Mouse (Mus musculus): ENCODE data around the gene 4931428F04Rik. TPM values are rescaled to one million over a fixed set of nuclear protein-coding genes. Genes with fewer than 3 reads are reported as not detected.
"Not testable (repeated sequence)": the region's sequence is repeated elsewhere in the genome, so short reads cannot be mapped to it uniquely, and the experiment has no call there.

Gene 4931428F04Rik
- polyA plus RNA-seq, 1 experiment from 2014 or later = 114 TPM

DNA sequence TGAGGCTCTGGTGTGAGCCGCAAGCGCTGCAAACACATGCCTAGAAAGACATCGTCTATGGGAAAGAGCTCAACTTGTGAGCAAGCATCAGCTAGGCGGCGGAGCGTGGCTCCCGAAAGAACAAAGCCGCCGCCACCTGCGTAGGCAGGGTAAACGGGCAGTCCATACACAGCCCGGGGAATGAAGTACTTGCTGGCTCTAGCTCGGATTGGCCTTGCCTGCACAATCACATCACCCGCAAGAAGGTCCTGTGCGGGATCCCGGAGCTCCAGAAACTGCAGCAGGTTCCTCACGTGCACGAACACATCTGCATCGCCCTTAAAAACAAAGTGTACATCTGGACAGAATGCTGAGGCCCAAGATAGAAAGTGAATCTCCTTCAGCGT, 35.9 kb downstream of the 4931428F04Rik start:
- Histone ChIP-seq H3K4me1 (replicated peaks) (peaks cover 26% of the 10 kb centered on the region), H3K27ac (0 out of 2 replicates have a peak overlapping the region, but pooled peaks have one; percentile 62), H3K9me3 (no peaks in the 10 kb centered on the region), H3K36me3 (peaks cover 41% of the 10 kb centered on the region), H3K27me3 (peaks cover 45% of the 10 kb centered on the region), H3K4me2 (peak overlapping the region; percentile 93), H3K4me3 (peak overlapping the region; percentile 57), H3K9ac (peak overlapping the region; percentile 84)
- peak; percentile 37 for ATAC-seq (ENCODE audit: low FRiP score)
- WGBS = 33% methylated on average over 20 of the region's 20 CpGs

DNA sequence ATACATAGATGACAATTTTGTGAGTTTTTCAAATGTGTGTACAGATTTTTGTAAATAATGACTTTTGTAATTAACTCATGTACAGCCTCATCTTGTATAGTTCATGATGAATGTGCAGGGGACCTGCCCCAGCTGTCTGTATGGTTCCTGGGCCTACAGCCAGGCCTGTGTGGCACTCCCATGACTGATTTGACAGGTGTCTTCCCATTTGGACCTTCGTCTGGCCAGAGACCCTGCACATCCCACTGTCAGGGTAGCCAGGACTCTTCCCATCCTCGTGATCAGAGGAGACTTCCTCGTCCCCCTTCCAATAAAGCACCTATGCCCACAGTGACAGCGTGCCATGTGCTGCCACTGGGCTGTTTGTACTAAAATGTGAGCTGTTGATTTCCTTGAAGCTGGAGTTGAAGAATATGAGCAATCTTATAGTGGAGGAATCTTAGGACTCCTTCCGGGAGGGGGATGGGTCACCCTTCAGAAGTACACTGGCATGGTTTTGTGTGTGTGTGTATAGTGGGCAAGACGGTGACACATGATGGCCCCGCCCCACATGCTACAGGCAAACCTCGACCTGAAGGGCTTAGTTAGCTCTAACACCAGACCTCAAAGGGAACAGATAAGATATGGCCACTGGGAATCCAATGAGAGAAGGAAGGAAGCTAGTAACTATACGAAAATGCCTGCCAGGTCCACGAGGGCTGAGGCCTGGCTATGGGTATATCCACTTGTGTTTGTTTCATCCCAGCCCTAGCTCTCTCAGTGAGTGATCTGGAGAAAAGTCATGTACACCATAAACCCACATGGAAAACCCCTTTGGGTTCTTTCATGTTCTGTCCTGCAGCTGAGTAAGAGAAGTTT, 36.8 kb downstream of the 4931428F04Rik start:
- no peak overlapping the region for H3K4me2 ChIP-seq
- no peaks in the 10 kb centered on the region for H3K9me3 ChIP-seq
- peaks cover 36% of the 10 kb centered on the region for H3K27me3 ChIP-seq
- H3K36me3 ChIP-seq = peaks cover 50% of the 10 kb centered on the region
- no peak overlapping the region for H3K4me3 ChIP-seq
- no peak for ATAC-seq (ENCODE audit: low FRiP score)
- no peak overlapping the region for H3K9ac ChIP-seq
- H3K4me1 ChIP-seq (replicated peaks) = peaks cover 22% of the 10 kb centered on the region
- H3K27ac ChIP-seq = no peak overlapping the region
- 88% methylated on average over 10 of the region's 10 CpGs for WGBS

DNA sequence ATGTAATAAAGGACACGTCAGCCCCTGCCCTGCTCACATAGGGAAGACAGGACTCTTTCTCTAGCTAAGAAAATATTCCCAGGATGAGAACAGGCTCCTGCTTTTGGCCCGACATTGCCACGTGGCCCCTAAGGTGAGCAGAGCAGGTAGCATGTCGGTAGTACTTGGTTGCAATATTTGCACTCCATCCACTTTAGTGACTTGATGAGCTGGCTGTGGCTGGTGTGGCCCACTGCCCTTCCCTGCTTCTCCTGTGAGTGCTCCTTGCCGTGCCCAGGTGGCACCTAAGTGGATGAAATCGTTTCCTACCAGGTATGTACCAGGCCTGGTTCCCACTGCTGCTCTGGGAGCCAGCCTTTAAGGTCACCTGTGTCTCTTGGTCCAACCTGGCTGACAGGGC, 37.7 kb downstream of the 4931428F04Rik start:
- no peak overlapping the region for H3K4me3 ChIP-seq
- ATAC-seq (ENCODE audit: low FRiP score) = no peak
- H3K9me3 ChIP-seq = no peaks in the 10 kb centered on the region
- peaks cover 28% of the 10 kb centered on the region for H3K27me3 ChIP-seq
- WGBS = 98% methylated on average over 6 of the region's 6 CpGs
- no peak overlapping the region for H3K9ac ChIP-seq
- no peak overlapping the region for H3K27ac ChIP-seq
- peaks cover 22% of the 10 kb centered on the region for H3K4me1 ChIP-seq (replicated peaks)
- no peak overlapping the region for H3K4me2 ChIP-seq
- peaks cover 59% of the 10 kb centered on the region for H3K36me3 ChIP-seq

DNA sequence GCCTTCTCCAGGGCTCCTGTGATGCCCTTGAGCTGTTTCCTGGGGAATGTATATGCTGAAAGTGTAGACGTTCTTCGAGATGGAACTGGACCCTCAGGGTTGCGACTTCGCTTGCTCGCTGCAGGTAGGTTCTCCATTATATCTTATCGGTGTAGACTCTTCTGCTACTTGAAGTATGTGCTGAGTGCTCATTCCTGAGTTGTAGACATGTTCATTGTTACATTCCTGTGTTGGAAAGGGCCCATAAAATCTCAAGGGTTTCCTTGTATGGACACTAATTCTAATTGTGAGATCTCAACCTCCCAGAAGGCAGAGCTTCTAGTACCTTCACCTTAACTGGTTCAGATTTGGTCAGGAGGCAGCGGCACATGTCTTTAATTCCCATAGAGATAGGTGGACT, 48.6 kb downstream of the 4931428F04Rik start:
- no peaks in the 10 kb centered on the region for H3K4me1 ChIP-seq (replicated peaks)
- no peaks in the 10 kb centered on the region for H3K27me3 ChIP-seq
- 97% methylated on average over 7 of the region's 7 CpGs for WGBS
- no peak overlapping the region for H3K27ac ChIP-seq
- H3K4me3 ChIP-seq = no peak overlapping the region
- H3K4me2 ChIP-seq = no peak overlapping the region
- H3K9ac ChIP-seq = no peak overlapping the region
- peaks cover 57% of the 10 kb centered on the region for H3K36me3 ChIP-seq
- ATAC-seq (ENCODE audit: low FRiP score) = no peak
- H3K9me3 ChIP-seq = no peaks in the 10 kb centered on the region

DNA sequence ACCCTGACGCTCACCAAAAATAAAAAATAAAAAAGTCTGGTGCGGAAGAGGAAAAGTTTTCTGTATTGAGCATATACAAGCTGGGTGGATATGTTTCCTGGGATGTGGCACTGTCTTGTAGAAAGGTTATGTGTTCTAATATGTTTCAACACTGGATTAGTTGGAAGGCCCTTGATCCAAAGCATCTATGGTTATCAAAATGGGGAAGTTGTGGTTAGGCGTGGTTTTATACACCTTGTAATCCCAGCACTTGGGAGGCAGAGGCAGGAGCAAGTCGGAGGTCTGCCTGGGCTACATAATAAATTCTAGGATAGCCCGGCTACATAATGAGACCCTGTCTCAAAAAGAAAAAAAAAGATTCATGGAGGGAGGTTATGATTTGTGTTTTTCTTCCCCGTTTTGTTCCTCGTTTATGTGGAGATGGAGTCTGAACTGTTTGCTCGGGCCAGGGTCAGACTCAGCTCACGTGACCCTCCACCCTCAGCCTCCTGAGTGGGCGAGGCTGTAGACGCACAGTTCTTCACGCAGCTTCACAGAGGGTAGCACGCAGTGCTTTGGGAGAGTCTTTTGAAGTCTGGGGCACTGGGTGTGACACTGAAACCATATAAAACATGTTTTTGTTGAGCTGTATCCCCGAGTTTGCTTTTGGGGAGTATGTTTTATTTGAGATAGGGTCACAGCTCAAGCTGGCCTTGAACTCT, 52.1 kb downstream of the 4931428F04Rik start:
- peaks cover 53% of the 10 kb centered on the region for H3K36me3 ChIP-seq
- no peaks in the 10 kb centered on the region for H3K27me3 ChIP-seq
- H3K4me2 ChIP-seq = no peak overlapping the region
- 92% methylated on average over 14 of the region's 14 CpGs for WGBS
- H3K4me1 ChIP-seq (replicated peaks) = no peaks in the 10 kb centered on the region
- no peak overlapping the region for H3K27ac ChIP-seq
- no peak overlapping the region for H3K4me3 ChIP-seq
- H3K9me3 ChIP-seq = no peaks in the 10 kb centered on the region
- no peak for ATAC-seq (ENCODE audit: low FRiP score)
- no peak overlapping the region for H3K9ac ChIP-seq

DNA sequence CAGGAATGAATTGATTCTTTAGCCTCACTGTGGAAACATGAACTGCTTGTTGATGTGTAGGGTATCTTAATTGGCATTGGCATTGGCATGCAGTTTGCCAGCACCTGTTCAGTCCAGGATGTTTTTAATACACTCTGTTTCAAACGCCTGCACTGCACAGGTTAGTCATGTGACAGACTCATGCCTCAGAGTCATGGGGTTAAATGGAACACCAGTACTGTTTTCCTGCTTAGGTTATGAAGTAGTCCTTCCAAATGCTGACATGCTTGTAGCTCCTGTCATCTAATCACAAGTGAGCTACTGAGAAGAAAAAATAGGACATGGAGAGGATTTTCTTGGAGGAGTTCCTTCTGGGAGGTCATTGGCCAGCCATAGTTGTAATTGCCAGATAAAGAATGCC, 54.5 kb downstream of the 4931428F04Rik start:
- H3K4me2 ChIP-seq = no peak overlapping the region
- H3K36me3 ChIP-seq = peaks cover 37% of the 10 kb centered on the region
- no peaks in the 10 kb centered on the region for H3K9me3 ChIP-seq
- no peak overlapping the region for H3K4me3 ChIP-seq
- 90% methylated on average over 1 of the region's 1 CpGs for WGBS
- H3K27me3 ChIP-seq = no peaks in the 10 kb centered on the region
- no peak for ATAC-seq (ENCODE audit: low FRiP score)
- H3K27ac ChIP-seq = no peak overlapping the region
- H3K4me1 ChIP-seq (replicated peaks) = 0 out of 2 replicates have a peak, but pooled peaks cover 5% of the 10 kb centered on the region
- H3K9ac ChIP-seq = no peak overlapping the region

DNA sequence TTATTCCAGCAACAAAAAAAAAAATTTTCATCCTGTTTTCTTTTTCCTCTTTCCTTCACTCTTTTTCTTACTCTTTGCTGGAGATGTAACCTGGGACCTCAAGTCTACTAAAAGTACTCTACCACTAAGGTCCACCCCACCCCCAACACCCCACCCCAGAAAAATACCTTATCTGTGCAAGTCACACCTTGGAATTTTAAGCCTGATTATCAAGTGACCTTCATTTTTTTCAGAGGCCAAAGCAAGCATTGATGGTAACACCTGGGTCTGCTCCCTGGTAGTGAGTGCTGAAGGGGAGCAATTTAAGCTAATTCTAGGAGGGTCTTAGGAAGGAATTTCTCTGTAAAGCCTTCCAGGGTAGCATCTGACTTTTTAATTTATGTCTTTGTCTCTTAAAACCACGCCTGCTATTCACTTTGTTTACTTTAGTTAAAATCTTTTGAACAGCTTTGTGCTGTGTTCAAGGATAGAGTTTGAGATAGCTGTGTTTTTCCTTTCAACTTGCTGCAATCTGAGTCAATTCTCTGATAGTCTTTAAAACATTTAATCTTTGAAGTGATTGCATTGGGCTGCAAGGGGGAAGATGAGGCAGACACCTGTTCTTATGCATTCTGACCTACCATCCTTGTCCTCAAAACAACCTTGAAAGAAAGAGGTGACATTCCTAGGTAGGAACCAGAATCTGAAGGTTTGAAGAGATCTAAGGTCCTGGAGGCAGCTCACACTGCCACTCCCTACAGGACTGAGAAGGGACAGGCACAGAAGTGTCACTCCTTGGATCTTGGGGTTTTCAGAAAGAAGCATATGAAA, 56.3 kb downstream of the 4931428F04Rik start:
- Histone ChIP-seq H3K9ac (no peak overlapping the region), H3K4me1 (replicated peaks) (0 out of 2 replicates have a peak, but pooled peaks cover 5% of the 10 kb centered on the region), H3K4me3 (no peak overlapping the region), H3K27me3 (no peaks in the 10 kb centered on the region), H3K27ac (no peak overlapping the region), H3K36me3 (peaks cover 19% of the 10 kb centered on the region), H3K9me3 (no peaks in the 10 kb centered on the region), H3K4me2 (no peak overlapping the region)
- WGBS = 83% methylated on average over 1 of the region's 1 CpGs
- no peak for ATAC-seq (ENCODE audit: low FRiP score)

DNA sequence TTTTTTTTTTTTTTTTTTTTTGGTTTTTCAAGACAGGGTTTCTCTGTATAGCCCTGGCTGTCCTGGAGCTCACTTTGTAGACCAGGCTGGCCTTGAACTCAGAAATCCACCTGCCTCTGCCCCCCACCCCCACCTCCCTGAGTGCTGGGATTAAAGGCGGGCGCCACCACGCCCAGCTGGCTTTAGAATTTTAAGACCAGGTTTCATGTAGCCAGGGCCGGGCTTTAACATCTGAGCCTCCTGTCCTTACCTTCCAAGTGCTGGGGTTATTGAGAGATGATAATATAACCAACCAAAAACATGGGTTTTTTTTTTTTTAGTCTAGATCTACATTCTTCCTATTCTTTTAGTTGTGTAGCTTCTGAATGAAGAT, 57.4 kb downstream of the 4931428F04Rik start:
- not testable (repeated sequence) for H3K27me3 ChIP-seq; H3K4me2 ChIP-seq; ATAC-seq (ENCODE audit: low FRiP score); H3K9ac ChIP-seq; H3K4me1 ChIP-seq (replicated peaks); H3K27ac ChIP-seq; H3K9me3 ChIP-seq; H3K4me3 ChIP-seq
- 96% methylated on average over 4 of the region's 4 CpGs for WGBS
- H3K36me3 ChIP-seq = peaks cover 16% of the 10 kb centered on the region

DNA sequence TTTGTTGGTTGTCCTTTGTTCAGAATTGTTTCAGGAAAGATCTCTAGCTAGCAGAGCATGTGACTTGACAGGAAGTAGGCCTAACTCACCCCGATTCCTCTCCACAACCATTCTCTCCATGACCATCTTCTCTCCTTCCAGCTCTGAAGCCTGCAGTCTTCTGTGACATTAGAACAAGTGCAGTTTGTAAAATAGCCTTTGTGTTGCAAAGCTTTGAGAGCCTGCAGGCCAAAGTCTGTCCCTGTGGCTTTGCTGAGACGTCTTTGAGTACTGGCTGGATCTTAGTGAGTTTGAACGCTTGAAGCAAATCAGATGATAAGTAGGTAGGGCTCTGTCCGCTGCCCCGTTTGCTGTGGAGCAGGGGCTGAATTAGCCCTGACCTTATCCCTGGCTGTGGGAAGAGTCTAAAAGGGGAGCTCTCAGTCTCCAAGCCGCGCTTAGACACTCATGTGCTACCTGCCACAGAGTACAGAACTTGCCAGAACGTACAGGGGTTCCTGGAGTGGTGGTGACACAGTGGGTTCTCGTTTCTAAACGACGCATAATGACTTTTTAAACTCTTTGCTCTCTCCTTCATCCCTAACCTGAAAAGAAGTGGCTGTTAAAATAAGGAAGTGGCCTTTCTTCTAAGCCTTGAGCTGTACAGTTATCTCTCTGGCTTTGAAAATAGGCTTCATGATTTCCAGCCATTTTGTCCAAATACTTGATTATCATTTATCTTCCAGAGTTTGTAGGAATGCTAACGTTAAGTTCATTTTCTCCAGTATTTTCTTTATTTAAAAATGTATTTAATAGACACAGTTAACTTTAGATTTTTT, 58.0 kb downstream of the 4931428F04Rik start:
- no peak overlapping the region for H3K4me3 ChIP-seq
- no peak overlapping the region for H3K27ac ChIP-seq
- WGBS = 88% methylated on average over 12 of the region's 12 CpGs
- no peak overlapping the region for H3K4me2 ChIP-seq
- H3K9me3 ChIP-seq = no peaks in the 10 kb centered on the region
- peaks cover 16% of the 10 kb centered on the region for H3K36me3 ChIP-seq
- H3K27me3 ChIP-seq = no peaks in the 10 kb centered on the region
- no peak overlapping the region for H3K9ac ChIP-seq
- peaks cover 9% of the 10 kb centered on the region for H3K4me1 ChIP-seq (replicated peaks)
- ATAC-seq (ENCODE audit: low FRiP score) = no peak

Measured in hindbrain, embryonic 13.5 days (tissue).